Mouse (Mus musculus) limb, embryonic 15.5 days (tissue): ENCODE results near the gene Rcvrn. TPM values are rescaled to one million over a fixed set of nuclear protein-coding genes. Genes with fewer than 3 reads are reported as not detected.

Source experiments
- ATAC-seq: fragments of 200-750 bp; cut with Nextera tagmentation; 2 replicates; pipeline ENCODE4 v1.8.0; 2017; ENCODE audit warnings: low read depth, moderate TSS enrichment; ENCODE audit not compliant: insufficient number of reproducible peaks, low FRiP score, low TSS enrichment
- H3K27ac ChIP-seq: fragments of 300-500 bp; sonication (generic); 2 replicates; pipeline ENCODE4 v1.5.1; 2015; ENCODE audit warnings: moderate library complexity, mild to moderate bottlenecking, inconsistent platforms
- H3K27me3 ChIP-seq: fragments of 300-500 bp; sonication (generic); 2 replicates; pipeline ENCODE4 v1.6.1; 2015; ENCODE audit warnings: inconsistent platforms
- H3K36me3 ChIP-seq: fragments of 300-500 bp; sonication (generic); 2 replicates; pipeline ENCODE4 v1.6.1; 2015; ENCODE audit warnings: inconsistent platforms
- H3K4me1 ChIP-seq: fragments of 300-500 bp; sonication (generic); 2 replicates; pipeline ENCODE4 v1.6.1; 2015; ENCODE audit warnings: inconsistent platforms
- H3K4me2 ChIP-seq: fragments of 300-500 bp; sonication (generic); 2 replicates; pipeline ENCODE4 v1.6.1; 2015; ENCODE audit warnings: mild to moderate bottlenecking, inconsistent platforms
- H3K4me3 ChIP-seq: fragments of 300-500 bp; sonication (generic); 2 replicates; pipeline ENCODE4 v1.5.1; 2015; ENCODE audit warnings: mild to moderate bottlenecking, inconsistent platforms
- H3K9ac ChIP-seq: fragments of 300-500 bp; sonication (generic); 2 replicates; pipeline ENCODE4 v1.6.1; 2015; ENCODE audit warnings: inconsistent platforms
- H3K9me3 ChIP-seq: fragments of 300-500 bp; sonication (generic); 2 replicates; pipeline ENCODE4 v1.6.1; 2016; ENCODE audit warnings: inconsistent platforms
- WGBS: fragments of 180-500 bp; shearing (Covaris S2); methylation state at CpG from one replicate; pipeline ENCODE4 v1.1.7; 2015; 5-methylcytosine and 5-hydroxymethylcytosine counted together
- polyA plus RNA-seq: library from polyadenylated mRNA; unstranded; fragments of >200 nt; fragmentation: Nextera tagmentation; extraction: Ambion mirVana; gene quantifications from 2 replicates; pipeline ENCODE4 v1.2.1, GENCODE M21; 2015

Gene Rcvrn
- polyA plus RNA-seq, 1 experiment from 2014 or later: not detected

DNA sequence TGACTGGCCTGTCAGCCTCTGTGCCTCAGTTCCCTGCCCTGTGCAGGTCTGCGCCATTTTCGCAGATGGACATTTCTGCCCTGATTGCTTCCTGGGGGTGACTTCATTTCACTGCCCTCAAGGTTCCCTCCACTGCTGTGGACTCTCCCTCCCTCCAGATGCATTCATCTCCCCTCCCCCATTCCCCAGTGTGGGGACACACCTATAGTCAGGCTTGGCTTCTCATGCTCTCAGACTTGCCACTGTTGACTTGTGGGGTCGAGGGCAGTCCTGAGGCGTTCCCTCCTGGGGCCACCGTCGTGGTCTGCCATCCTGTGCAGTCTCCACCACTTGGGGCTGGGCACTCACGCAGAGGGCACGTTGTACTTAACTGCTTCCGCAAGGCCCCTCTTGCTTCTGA, 38.3 kb upstream of the Rcvrn start:
- Histone ChIP-seq H3K36me3 (0 out of 2 replicates have a peak, but pooled peaks cover under 1% of the 10 kb centered on the region), H3K27me3 (no peaks in the 10 kb centered on the region), H3K9me3 (no peaks in the 10 kb centered on the region), H3K4me1 (peaks cover 17% of the 10 kb centered on the region), H3K4me3 (no peak overlapping the region), H3K27ac (no peak overlapping the region), H3K4me2 (no peak overlapping the region), H3K9ac (no peak overlapping the region)
- 85% methylated on average over 9 of the region's 9 CpGs for WGBS
- ATAC-seq: no peak

DNA sequence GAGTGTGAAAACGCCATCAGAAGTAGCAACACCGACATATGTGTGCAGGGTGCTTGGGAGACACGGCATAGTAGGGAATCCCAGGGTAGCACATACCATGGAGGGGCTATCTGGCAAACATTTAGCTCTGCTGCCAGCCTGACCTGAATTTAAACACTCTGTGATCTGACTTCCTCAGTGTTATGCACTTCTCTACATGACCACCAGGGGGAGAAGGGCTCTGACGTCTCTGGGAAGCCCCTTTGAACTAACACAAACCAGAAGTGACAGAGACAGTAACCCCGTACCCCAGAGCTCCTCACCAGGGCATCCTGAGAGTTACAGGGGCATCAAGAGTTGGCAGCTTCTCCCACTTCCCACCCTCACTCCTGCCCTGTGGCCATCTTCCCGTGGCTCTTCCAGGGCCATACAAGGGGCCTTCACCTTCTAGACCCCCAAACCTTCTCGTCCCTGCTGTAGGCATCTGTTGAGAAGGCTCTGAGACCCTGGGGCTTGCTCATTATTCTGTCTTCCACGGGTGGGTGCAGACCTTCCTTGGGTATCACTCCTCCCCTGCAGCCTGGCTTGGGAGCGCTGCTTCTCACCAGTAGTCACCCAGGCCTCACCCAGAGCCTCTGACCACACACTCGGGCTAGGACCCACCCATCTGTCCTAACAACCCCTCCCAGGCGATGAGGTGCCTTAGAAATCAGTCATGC, 37.3 kb upstream of the Rcvrn start:
- no peak for ATAC-seq
- H3K27ac ChIP-seq: no peak overlapping the region
- whole genome bisulfite sequencing: 46% methylated on average over 11 of the region's 11 CpGs
- no peak overlapping the region for H3K9ac ChIP-seq
- no peak overlapping the region for H3K4me3 ChIP-seq
- peaks cover 7% of the 10 kb centered on the region for H3K4me1 ChIP-seq
- H3K9me3 ChIP-seq: no peaks in the 10 kb centered on the region
- H3K36me3 ChIP-seq: peaks cover 3% of the 10 kb centered on the region; the same call in 1 of the 2 replicates
- H3K27me3 ChIP-seq: no peaks in the 10 kb centered on the region
- H3K4me2 ChIP-seq: no peak overlapping the region

DNA sequence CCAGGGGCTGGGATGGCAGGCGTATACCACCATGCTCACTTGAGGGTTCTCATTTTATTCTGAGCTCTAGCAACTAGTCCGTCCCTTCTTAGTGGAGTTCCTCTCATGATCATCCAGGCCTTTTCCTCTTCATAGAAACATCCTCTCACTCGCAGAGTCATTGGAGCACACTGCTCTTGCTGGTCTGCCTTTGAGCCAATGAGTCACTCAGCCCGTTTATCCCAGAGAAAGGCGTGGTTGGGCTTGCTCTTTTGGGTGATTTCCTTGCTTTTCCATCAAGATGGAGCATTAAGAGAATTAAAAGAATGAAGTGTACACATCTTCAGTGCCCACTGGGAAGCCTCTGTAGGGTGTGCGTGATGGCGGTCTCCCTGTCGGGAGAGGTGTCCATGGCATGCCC, 33.7 kb upstream of the Rcvrn start:
- Histone ChIP-seq H3K36me3 (peaks cover 3% of the 10 kb centered on the region; the same call in 1 of the 2 replicates), H3K9me3 (no peaks in the 10 kb centered on the region), H3K4me1 (0 out of 2 replicates have a peak, but pooled peaks cover 3% of the 10 kb centered on the region), H3K4me2 (no peak overlapping the region), H3K27me3 (no peaks in the 10 kb centered on the region), H3K9ac (no peak overlapping the region), H3K27ac (no peak overlapping the region), H3K4me3 (no peak overlapping the region)
- 89% methylated on average over 8 of the region's 8 CpGs for WGBS
- no peak for ATAC-seq

DNA sequence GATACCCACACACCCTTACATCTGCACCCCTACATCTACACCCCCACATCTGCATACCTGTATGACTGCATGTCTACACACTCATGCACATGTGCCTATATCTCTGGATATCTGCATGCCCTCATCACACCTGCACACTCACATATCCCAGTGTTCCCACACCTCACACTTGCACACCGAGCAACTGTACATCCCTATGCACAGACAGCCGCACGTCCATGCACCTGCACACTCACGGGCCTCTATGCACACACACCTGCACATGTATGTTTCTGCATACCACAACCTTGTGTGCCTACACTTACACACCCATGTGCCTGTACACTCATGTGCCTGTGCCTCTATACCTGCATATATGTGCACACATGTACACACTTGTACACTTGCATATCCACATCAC, 31.7 kb upstream of the Rcvrn start:
- Histone ChIP-seq H3K4me1 (peaks cover 13% of the 10 kb centered on the region), H3K9ac (no peak overlapping the region), H3K27ac (no peak overlapping the region), H3K36me3 (peaks cover 3% of the 10 kb centered on the region; the same call in 1 of the 2 replicates), H3K9me3 (no peaks in the 10 kb centered on the region), H3K27me3 (no peaks in the 10 kb centered on the region), H3K4me2 (no peak overlapping the region), H3K4me3 (no peak overlapping the region)
- no peak for ATAC-seq
- WGBS: 92% methylated on average over 4 of the region's 4 CpGs

DNA sequence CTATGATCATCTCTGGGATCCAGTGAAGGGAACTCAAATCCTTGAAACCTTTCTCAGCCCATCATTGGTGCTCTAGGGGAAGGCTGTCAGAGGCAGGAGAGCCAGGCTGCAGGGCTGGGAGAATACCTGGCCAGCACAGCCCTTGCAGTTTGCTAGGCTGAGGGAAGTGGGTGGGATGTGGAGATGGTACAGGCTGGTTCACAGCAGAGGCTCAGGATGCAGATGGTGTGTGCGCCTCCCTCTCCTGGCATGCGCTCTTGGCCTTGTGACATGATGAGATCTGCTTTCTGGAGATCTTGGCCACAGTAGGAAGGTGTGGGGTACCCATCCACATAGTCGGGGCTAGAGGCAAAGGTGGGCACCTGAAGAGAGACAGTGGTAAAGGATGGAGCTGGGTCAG, 30.9 kb upstream of the Rcvrn start:
- WGBS: 94% methylated on average over 3 of the region's 3 CpGs
- ATAC-seq: no peak

DNA sequence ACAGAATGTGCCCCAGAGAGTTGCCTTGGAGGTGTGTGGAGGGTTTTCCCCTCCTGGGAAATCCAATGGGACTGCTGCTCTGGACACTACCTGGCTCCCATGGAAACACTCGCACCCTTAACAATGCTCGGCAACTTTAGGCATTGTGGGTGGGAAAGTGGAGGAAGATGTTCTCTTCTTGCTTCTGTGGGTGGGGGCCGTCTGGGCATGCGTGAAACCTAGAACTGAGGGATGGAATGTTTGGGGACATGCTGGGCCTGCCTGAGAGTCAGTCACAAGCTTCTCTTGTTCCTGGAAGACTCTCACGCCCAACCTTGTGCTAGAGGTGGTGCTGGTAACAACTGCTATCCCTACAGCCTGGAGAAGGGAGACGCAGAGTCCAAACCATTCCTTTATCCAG, 30.2 kb upstream of the Rcvrn start:
- no peak for ATAC-seq
- no peak overlapping the region for H3K27ac ChIP-seq

More for the DNA sequence above, 30.9 kb upstream of the Rcvrn start:
- peaks cover 3% of the 10 kb centered on the region; the same call in 1 of the 2 replicates for H3K36me3 ChIP-seq
- no peaks in the 10 kb centered on the region for H3K27me3 ChIP-seq
- H3K9ac ChIP-seq: no peak overlapping the region
- H3K9me3 ChIP-seq: no peaks in the 10 kb centered on the region
- H3K4me1 ChIP-seq: peaks cover 9% of the 10 kb centered on the region
- no peak overlapping the region for H3K27ac ChIP-seq
- H3K4me2 ChIP-seq: no peak overlapping the region
- H3K4me3 ChIP-seq: no peak overlapping the region

DNA sequence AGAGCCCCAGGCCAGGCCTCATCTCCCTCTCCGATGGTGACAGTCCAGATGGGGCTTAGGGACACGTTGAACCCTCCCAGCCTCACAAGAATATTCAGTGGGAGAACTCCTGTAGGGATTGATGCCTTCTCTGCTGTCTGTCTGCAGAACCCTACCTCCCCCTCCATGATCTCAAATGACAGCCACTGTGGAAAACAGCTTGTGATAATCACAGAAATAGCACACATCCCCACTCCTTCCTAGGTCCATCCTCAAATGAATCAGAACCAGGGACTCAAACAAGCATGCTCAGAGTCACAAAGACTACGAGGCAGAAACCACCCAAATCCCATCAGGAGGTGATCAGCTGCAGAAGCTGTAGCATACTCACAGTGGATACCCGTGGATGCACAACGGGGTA, 29.0 kb upstream of the Rcvrn start:
- H3K4me1 ChIP-seq: peaks cover 9% of the 10 kb centered on the region
- 84% methylated on average over 5 of the region's 5 CpGs for WGBS
- H3K4me2 ChIP-seq: no peak overlapping the region
- no peak overlapping the region for H3K9ac ChIP-seq
- H3K9me3 ChIP-seq: no peaks in the 10 kb centered on the region
- peaks cover 3% of the 10 kb centered on the region; the same call in 1 of the 2 replicates for H3K36me3 ChIP-seq
- H3K4me3 ChIP-seq: no peak overlapping the region
- H3K27me3 ChIP-seq: no peaks in the 10 kb centered on the region
- no peak overlapping the region for H3K27ac ChIP-seq
- no peak for ATAC-seq

More for the DNA sequence above, 30.2 kb upstream of the Rcvrn start:
- Histone ChIP-seq H3K36me3 (peaks cover 3% of the 10 kb centered on the region; the same call in 1 of the 2 replicates), H3K9me3 (no peaks in the 10 kb centered on the region), H3K27me3 (no peaks in the 10 kb centered on the region), H3K4me2 (no peak overlapping the region), H3K9ac (no peak overlapping the region), H3K4me3 (no peak overlapping the region), H3K4me1 (peaks cover 9% of the 10 kb centered on the region)
- 84% methylated on average over 6 of the region's 6 CpGs for WGBS

DNA sequence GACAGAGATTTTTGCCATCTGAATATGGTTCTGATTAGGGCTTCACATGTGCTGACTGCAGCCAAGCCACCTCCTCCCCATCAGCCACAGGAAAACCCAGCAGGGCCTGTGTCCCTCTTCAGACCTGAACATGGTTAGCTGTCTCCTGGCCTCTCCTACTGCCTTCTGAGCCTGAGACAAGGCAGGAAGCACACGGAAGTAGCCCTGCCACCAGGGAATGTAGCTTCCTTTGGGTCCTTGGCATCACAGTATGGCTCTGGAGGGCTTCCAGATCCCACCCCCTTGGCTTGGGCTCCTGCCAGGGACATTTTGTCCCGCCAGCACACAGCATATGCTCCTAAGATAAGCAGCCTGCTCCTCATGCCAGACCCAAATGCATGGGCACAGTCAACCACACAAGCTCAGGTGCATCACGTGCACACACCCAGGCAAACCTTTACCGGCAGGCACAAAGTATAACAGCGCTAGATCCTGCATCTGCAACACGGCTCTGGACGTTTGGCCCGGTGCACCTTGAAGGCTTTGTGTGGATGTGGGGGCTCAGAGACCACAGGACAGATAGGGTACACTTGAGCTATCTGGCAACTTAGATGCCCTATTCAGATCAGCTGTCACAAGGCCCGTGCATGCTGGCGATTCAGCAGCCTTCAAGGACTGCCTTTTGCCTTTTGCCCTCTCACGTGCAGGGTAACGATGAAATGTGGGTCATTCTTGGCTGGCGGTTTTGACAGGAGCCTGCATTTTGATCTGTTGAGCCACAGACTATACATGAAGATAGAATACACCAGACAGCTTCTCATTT, 27.4 kb upstream of the Rcvrn start:
- Histone ChIP-seq H3K4me1 (peaks cover 9% of the 10 kb centered on the region), H3K27ac (no peak overlapping the region), H3K9ac (no peak overlapping the region), H3K27me3 (no peaks in the 10 kb centered on the region), H3K36me3 (no peaks in the 10 kb centered on the region), H3K9me3 (no peaks in the 10 kb centered on the region), H3K4me2 (no peak overlapping the region), H3K4me3 (no peak overlapping the region)
- WGBS: 76% methylated on average over 13 of the region's 13 CpGs
- no peak for ATAC-seq

DNA sequence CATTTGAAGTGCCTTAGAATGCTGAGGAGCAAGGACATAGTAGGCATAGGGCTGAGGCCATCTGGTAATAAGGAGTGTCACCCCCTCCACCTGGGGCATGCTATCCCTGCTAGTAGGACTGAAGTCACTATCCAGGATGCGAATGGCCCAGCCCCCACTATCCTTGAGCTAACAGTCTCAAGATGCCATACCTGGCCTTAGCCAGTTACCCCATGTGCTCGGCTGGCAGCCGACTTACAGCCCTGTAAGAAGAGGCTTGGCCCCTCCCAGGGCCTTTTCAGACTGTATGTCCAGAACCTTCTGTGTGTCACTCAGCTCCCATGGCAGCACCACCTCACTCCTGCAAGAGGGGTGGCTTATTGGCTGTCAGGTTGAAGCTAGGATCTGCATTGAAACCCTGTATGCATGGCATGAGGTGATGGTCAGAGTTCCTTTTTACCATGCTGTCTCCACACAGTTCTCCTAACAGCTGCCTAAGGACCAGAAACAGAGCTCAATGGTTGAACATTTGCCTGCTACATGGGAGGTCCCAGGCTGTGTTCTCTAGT, 26.6 kb upstream of the Rcvrn start:
- Histone ChIP-seq H3K4me2 (no peak overlapping the region), H3K9ac (no peak overlapping the region), H3K27me3 (no peaks in the 10 kb centered on the region), H3K36me3 (no peaks in the 10 kb centered on the region), H3K27ac (no peak overlapping the region), H3K4me1 (peaks cover 9% of the 10 kb centered on the region), H3K4me3 (no peak overlapping the region), H3K9me3 (no peaks in the 10 kb centered on the region)
- WGBS: 78% methylated on average over 3 of the region's 3 CpGs
- no peak for ATAC-seq

DNA sequence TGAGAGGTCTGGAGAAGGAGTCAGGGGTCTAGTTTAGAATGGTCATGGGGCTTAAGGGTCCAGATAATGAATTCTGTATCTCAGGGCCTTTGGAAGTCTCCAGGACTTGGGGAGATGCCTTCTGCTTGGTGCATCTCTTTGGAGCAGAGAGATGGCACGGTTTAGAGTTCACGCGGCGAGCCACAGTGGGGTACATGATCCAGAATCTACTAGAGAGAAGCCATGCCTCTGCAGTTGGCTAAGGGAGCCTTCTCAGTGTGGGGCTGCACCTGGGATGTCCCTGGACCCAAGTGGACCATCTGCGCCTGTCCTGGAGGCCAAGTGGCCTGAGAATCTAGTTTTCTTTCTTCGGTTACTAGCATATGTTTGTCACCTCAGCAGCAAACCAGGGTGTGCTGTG, 25.1 kb upstream of the Rcvrn start:
- ATAC-seq: no peak
- H3K36me3 ChIP-seq: no peaks in the 10 kb centered on the region
- WGBS: 96% methylated on average over 6 of the region's 6 CpGs
- H3K27me3 ChIP-seq: no peaks in the 10 kb centered on the region
- H3K27ac ChIP-seq: no peak overlapping the region
- H3K4me2 ChIP-seq: no peak overlapping the region
- no peaks in the 10 kb centered on the region for H3K9me3 ChIP-seq
- peaks cover 9% of the 10 kb centered on the region for H3K4me1 ChIP-seq
- no peak overlapping the region for H3K4me3 ChIP-seq
- no peak overlapping the region for H3K9ac ChIP-seq

DNA sequence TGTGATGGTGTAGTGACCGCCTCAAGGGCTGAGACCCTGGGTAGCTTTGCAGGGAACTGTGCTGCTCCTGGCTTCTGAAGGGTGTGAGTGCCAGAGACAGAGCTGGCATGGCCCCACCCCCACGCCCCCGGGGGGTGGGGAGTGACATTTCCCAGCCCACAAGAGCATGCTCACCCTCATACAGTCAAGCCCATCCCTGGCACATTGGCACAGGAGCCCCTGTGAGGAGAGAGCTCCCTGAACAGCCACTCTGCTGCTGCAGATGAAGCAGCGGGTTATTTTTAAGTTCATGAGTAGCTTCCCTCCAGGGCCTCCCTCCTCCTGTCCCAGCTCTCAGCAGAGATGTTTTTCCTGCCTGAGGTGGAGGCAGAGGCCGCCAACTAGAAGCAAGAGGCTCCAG, 23.0 kb upstream of the Rcvrn start:
- H3K27ac ChIP-seq: no peak overlapping the region

More for the DNA sequence above, 23.0 kb upstream of the Rcvrn start:
- no peak overlapping the region for H3K9ac ChIP-seq
- WGBS: 78% methylated on average over 5 of the region's 5 CpGs
- no peak for ATAC-seq
- no peak overlapping the region for H3K4me2 ChIP-seq
- no peaks in the 10 kb centered on the region for H3K9me3 ChIP-seq
- H3K4me3 ChIP-seq: no peak overlapping the region
- H3K4me1 ChIP-seq: peaks cover 9% of the 10 kb centered on the region
- H3K36me3 ChIP-seq: no peaks in the 10 kb centered on the region
- no peaks in the 10 kb centered on the region for H3K27me3 ChIP-seq
